Mouse (Mus musculus): ENCODE data around the gene Grm6.

GRCm38 (mm10) chr11:50814233-50814632, 36.3 kb upstream of the Grm6 start:
- TF ChIP-seq CTCF (IDR thresholded peaks at IDR 0.05) (no peak), EP300 (IDR thresholded peaks at IDR 0.05) (no peak)
